Mouse (Mus musculus): ENCODE data around the gene Adam22. TPM values are rescaled to one million over a fixed set of nuclear protein-coding genes. Genes with fewer than 3 reads are reported as not detected.

Adam22 gene
- polyA plus RNA-seq, 1 experiment from 2014 or later: 10.6 TPM

DNA sequence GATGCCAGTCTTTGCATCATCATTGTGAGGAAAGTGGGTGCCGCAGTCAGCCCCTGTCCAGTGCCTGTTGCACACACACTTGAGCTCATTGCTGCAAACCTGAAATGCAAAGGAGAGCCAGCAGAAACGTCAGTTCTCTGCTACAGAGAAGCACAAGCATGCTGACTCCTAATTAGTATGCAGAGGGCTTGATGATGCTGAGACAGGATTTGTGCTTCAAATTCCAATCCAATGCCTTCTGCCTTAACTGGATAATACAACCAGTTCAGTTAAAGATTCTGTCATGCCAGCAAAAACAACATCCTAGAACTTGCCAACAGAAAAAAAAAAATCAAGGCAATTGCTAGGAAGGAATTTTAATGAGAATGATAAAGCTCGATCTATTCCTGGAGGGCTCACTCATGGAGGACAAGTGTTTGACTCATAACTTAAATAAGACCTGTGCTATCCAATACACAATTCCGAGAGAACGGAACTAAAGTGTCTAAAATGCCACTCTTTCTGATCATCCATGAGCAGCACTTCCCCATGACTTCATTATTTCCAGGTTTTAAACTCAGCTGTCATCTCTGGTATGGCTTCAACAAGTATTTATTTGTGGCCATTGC lies 251.3 kb downstream of the Adam22 start:
- 80% methylated on average over 5 of the region's 5 CpGs for WGBS
- DNase-seq (ENCODE audit: low spot score): no peak
- H3K36me3 ChIP-seq: no peaks in the 10 kb centered on the region

DNA sequence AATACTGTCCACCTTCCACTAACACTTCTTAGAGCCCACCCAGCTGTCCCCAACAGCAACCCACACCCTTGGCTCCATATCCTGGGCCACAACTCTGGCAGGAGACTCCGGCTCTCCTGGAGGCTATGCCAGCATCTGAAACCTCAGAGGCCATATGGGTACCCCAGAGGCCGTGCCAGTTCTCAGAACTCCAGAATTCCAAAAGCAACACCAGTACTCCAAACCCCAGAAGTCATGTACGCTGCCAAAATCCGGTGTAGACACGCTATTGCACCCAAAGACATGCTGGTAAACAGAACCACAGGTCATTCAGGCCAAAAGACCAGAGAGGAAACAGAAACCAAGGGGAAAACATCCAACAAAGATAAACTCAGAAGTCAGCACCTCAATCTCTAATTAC lies 255.7 kb downstream of the Adam22 start:
- DNase-seq (ENCODE audit: low spot score): no peak
- WGBS: 91% methylated on average over 5 of the region's 5 CpGs

More for the DNA sequence above, 251.3 kb downstream of the Adam22 start:
- H3K27ac ChIP-seq: no peak overlapping the region
- no peaks in the 10 kb centered on the region for H3K27me3 ChIP-seq (ENCODE audit: insufficient read depth, poor library complexity, severe bottlenecking)
- H3K4me3 ChIP-seq: no peak overlapping the region
- H3K9me3 ChIP-seq: no peaks in the 10 kb centered on the region
- H3K4me1 ChIP-seq (replicated peaks): no peaks in the 10 kb centered on the region

DNA sequence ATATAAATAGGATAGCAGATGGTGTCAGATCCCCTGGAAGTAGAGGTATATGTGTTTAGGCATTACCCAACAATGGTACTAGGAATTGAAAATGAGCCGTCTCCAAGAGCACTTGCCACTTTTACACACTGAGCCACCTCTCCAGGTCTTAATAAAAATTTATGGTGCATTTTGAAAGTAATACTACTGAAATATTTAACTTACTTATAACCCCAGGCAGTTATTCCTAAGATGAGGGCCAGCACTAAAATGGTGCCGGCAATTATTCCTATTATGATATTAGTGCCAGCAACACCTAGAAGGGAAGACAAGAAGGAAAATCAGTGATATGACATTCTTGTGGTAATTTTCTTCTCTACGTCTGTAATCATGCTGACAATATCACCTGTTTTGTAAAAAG lies 256.3 kb downstream of the Adam22 start:
- no peaks in the 10 kb centered on the region for H3K36me3 ChIP-seq
- H3K9me3 ChIP-seq: no peaks in the 10 kb centered on the region
- 94% methylated on average over 3 of the region's 3 CpGs for WGBS
- no peaks in the 10 kb centered on the region for H3K4me1 ChIP-seq (replicated peaks)
- no peaks in the 10 kb centered on the region for H3K27me3 ChIP-seq (ENCODE audit: insufficient read depth, poor library complexity, severe bottlenecking)
- no peak for DNase-seq (ENCODE audit: low spot score)
- H3K4me3 ChIP-seq: no peak overlapping the region
- H3K27ac ChIP-seq: no peak overlapping the region

More for the DNA sequence above, 255.7 kb downstream of the Adam22 start:
- H3K36me3 ChIP-seq: no peaks in the 10 kb centered on the region
- H3K9me3 ChIP-seq: no peaks in the 10 kb centered on the region
- H3K4me3 ChIP-seq: no peak overlapping the region
- no peak overlapping the region for H3K27ac ChIP-seq
- no peaks in the 10 kb centered on the region for H3K4me1 ChIP-seq (replicated peaks)
- no peaks in the 10 kb centered on the region for H3K27me3 ChIP-seq (ENCODE audit: insufficient read depth, poor library complexity, severe bottlenecking)

DNA sequence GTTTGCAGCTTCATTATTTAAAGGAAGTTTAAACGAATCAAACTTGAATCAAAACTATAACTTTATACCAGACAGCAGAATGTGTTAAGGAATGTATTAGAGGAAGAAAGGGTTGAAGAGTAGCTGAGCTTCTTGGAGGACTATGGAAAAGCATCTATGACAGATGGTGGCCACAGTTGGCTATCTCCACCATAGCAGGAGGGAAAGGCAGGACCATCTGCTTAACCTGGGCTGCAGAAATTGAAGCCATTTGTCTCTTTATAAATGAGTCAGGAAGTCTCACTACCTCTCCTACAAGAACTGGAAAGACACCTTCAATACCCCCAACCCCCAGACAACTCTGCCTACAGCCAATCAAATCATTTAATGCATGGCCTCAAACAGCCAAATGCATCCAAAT lies 272.3 kb downstream of the Adam22 start:
- DNase-seq (ENCODE audit: low spot score): no peak
- no peaks in the 10 kb centered on the region for H3K27me3 ChIP-seq (ENCODE audit: insufficient read depth, poor library complexity, severe bottlenecking)
- no peak overlapping the region for H3K27ac ChIP-seq
- no peaks in the 10 kb centered on the region for H3K9me3 ChIP-seq
- H3K4me3 ChIP-seq: no peak overlapping the region
- H3K36me3 ChIP-seq: no peaks in the 10 kb centered on the region
- H3K4me1 ChIP-seq (replicated peaks): no peaks in the 10 kb centered on the region
- WGBS: 91% methylated on average over 1 of the region's 1 CpGs

DNA sequence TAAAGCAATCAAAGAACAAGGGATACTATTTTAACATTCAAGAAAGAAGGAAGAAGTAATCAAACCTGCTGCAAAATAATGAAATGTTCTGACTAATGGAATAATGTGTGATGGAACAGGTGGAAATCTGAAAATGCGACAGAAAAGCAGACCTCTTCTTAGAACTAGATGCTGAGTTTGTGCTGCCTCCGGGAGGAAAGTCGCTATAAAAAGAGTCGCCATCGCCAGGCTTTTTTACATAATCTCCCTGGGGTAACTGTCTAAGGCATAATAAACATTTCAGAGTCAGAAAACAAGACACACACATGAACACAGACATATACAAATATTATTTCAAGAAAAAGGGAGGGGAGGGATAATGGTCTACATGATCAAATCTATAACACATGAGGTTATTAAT lies 273.0 kb downstream of the Adam22 start:
- Histone ChIP-seq H3K27me3 (ENCODE audit: insufficient read depth, poor library complexity, severe bottlenecking) (no peaks in the 10 kb centered on the region), H3K4me3 (no peak overlapping the region), H3K4me1 (replicated peaks) (no peaks in the 10 kb centered on the region), H3K27ac (no peak overlapping the region), H3K9me3 (no peaks in the 10 kb centered on the region), H3K36me3 (no peaks in the 10 kb centered on the region)
- DNase-seq (ENCODE audit: low spot score): no peak
- 79% methylated on average over 5 of the region's 5 CpGs for WGBS

DNA sequence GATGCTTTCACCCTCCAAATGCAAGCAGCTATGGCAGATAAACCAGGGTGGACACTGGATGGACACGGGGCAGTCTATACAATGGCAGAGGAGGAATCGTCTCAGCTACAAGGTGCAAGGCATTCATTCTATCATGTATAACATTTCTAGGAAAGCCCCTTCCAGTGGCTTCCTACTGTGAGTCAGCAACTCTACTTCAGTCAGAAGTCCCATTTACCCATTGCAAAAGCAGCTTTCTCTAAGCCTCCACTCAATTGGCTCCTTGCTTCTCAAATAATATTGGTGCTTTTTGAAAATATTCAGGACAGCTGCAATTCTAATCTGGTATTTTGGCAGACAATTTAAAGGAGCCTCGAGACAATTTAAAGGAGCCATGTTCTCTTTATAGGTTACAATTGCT lies 279.8 kb downstream of the Adam22 start:
- Histone ChIP-seq H3K4me3 (no peak overlapping the region), H3K36me3 (no peaks in the 10 kb centered on the region), H3K4me1 (replicated peaks) (no peaks in the 10 kb centered on the region), H3K27ac (no peak overlapping the region), H3K27me3 (ENCODE audit: insufficient read depth, poor library complexity, severe bottlenecking) (no peaks in the 10 kb centered on the region), H3K9me3 (no peaks in the 10 kb centered on the region)
- 83% methylated on average over 3 of the region's 3 CpGs for whole genome bisulfite sequencing
- no peak for DNase-seq (ENCODE audit: low spot score)

DNA sequence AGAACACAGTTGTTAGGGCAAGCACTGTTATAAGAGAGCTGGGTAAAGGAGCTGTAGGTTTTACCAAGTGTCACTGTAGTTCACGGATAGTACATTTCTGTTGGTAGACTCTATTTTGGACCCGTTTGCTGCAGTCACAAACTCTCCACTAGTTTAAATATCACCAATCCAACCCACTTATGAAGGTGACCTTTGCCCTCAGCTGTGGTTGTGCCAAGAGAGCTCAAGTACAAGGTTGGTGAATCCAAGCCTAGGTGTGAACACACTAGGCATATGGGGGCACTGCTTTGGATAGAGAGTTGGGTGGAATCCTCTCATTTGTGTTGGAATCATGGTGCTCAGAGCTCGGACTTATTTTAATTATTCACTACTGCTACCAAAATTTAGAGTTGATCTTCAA lies 282.3 kb downstream of the Adam22 start:
- Histone ChIP-seq H3K27me3 (ENCODE audit: insufficient read depth, poor library complexity, severe bottlenecking) (no peaks in the 10 kb centered on the region), H3K4me1 (replicated peaks) (no peaks in the 10 kb centered on the region)
- WGBS: 92% methylated on average over 3 of the region's 3 CpGs

DNA sequence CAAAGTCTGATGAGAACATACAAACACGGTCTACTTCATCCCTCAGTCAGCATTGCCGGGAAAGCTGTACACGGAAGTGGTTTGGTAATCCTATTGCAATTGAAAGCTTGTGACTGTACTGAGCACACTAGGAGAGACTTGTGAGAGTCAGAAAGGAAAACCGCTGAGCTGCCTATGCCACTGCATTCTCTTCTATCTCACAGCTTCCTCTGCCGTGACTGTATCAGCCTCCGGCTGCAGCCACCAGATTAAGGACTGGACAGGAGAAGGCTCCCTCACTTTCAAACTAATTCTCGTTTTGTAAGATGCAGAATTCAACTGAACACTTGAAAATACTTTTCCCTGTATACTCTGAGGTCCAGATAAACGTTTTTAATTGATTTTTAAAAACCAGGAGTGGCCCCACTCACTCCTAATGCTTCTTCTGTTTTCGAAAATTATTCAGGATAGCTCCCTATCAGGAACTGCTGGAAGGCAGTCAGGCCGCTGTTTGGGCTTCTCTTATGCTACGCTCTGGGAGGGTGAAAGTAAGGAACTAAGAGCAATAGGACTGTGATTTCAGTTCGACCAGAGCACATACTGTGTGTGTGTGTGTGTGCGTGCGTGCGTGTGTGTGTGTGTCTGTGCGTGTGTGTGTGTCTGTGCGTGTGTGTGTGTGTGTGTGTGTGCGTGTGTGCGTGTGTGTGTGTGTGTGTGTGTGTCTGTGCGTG lies 285.0 kb downstream of the Adam22 start:
- WGBS: 76% methylated on average over 20 of the region's 20 CpGs
- H3K4me1 ChIP-seq (replicated peaks): no peaks in the 10 kb centered on the region

More for the DNA sequence above, 282.3 kb downstream of the Adam22 start:
- DNase-seq (ENCODE audit: low spot score): no peak
- H3K27ac ChIP-seq: no peak overlapping the region
- H3K36me3 ChIP-seq: no peaks in the 10 kb centered on the region
- H3K4me3 ChIP-seq: no peak overlapping the region
- no peaks in the 10 kb centered on the region for H3K9me3 ChIP-seq

DNA sequence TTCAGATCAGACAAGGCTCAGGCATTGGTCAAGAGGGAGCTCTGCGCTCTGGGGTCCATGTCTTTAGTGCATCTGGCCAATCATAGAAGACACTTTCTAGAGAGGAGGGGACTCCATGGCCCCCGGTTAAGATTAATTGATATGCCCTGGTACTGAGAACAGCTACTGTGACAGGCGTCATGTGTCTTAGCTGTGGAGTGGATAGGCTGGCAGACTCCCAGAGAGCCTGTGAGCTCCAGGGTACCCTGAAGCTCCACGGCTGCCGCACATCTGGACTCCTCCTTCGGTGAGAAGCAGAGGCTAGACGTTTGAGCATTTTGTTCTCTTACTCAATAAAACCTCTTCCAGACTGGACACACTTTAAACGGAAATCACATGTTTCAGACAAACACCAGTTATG lies 290.5 kb downstream of the Adam22 start:
- H3K36me3 ChIP-seq: peaks cover 3% of the 10 kb centered on the region; the same call in 1 of the 2 replicates
- H3K4me1 ChIP-seq (replicated peaks): no peaks in the 10 kb centered on the region
- no peaks in the 10 kb centered on the region for H3K9me3 ChIP-seq
- H3K4me3 ChIP-seq: no peak overlapping the region
- DNase-seq (ENCODE audit: low spot score): no peak
- no peak overlapping the region for H3K27ac ChIP-seq
- WGBS: 92% methylated on average over 8 of the region's 8 CpGs
- no peaks in the 10 kb centered on the region for H3K27me3 ChIP-seq (ENCODE audit: insufficient read depth, poor library complexity, severe bottlenecking)

More for the DNA sequence above, 285.0 kb downstream of the Adam22 start:
- no peak overlapping the region for H3K27ac ChIP-seq
- no peak overlapping the region for H3K4me3 ChIP-seq
- no peaks in the 10 kb centered on the region for H3K27me3 ChIP-seq (ENCODE audit: insufficient read depth, poor library complexity, severe bottlenecking)
- no peaks in the 10 kb centered on the region for H3K9me3 ChIP-seq
- no peak for DNase-seq (ENCODE audit: low spot score)
- no peaks in the 10 kb centered on the region for H3K36me3 ChIP-seq

DNA sequence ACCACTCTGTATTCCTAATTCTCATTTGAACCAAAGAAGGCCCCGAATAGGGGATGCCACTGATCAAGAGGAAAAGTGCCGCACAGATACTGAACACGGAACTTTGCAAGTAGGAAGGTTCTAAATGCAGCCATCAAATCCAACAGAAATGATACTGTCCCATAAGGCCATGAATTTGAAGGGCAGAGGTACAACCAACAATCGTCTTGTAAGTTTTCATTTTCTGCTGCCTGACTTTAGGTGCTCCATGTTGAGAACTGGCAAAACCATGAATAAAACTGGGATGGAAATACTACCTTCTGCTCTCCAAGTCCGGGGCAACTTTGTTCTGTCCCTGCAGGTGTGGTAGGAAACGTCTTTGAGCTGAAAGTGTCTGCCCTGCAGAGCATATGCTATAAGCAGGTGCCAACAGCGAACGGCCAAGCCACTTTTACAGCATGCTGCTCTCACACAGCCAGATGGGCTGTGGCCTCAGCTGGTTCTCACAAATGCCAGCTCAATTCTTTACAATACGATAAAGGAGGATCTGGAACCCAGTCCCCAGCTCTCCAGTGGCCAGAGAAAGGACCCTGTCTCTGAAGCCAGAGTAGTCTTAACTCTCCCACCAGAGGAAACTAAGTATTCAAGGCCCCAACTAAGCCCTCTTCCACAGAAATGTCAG lies 293.9 kb downstream of the Adam22 start:
- peaks cover 10% of the 10 kb centered on the region; the same call in 1 of the 2 replicates for H3K36me3 ChIP-seq
- no peaks in the 10 kb centered on the region for H3K27me3 ChIP-seq (ENCODE audit: insufficient read depth, poor library complexity, severe bottlenecking)
- no peak overlapping the region for H3K4me3 ChIP-seq
- no peaks in the 10 kb centered on the region for H3K4me1 ChIP-seq (replicated peaks)
- no peaks in the 10 kb centered on the region for H3K9me3 ChIP-seq
- H3K27ac ChIP-seq: no peak overlapping the region
- 90% methylated on average over 9 of the region's 9 CpGs for WGBS
- DNase-seq (ENCODE audit: low spot score): no peak

DNA sequence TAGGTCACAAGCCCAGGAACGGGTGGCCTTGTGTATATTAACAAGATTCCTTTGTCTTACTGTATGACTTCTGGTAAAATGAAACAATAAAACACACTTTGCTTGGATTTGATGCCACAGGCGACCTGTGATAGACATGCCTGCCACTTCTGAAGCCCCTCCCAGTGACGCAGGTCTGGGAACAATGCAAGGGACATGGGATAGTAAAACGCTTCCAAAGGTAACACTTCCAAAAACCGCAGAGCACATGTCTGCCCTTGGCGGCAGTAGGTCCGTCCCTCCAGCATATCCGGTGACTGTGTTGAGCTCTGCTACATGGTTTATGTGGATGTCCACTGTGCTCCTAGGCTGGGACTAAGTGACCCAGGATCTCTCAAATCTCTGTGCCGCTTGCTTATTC lies 294.6 kb downstream of the Adam22 start:
- Histone ChIP-seq H3K36me3 (peaks cover 10% of the 10 kb centered on the region; the same call in 1 of the 2 replicates), H3K27me3 (ENCODE audit: insufficient read depth, poor library complexity, severe bottlenecking) (no peaks in the 10 kb centered on the region), H3K9me3 (no peaks in the 10 kb centered on the region), H3K4me3 (no peak overlapping the region), H3K4me1 (replicated peaks) (no peaks in the 10 kb centered on the region), H3K27ac (no peak overlapping the region)
- 92% methylated on average over 9 of the region's 9 CpGs for WGBS
- DNase-seq (ENCODE audit: low spot score): no peak

DNA sequence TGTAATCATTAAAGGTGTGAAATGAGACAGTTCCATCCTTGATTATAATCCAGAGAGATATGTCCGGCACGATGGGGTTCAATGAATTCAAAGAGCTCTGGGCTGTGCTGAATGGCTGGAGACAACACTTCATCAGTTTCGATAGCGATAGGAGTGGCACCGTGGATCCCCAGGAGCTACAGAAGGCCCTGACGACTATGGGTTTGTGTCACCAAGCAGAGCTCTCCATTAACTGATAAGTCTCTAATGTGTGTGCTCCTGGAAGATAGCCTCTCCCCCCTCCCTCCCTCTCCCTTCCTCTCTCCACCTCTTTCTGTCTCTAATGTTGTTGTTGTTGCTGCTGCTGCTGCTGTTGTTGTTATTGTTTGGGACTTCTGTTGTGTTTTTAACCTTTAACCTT lies 304.8 kb downstream of the Adam22 start:
- Histone ChIP-seq H3K4me3 (no peak overlapping the region), H3K4me1 (replicated peaks) (no peaks in the 10 kb centered on the region), H3K27me3 (ENCODE audit: insufficient read depth, poor library complexity, severe bottlenecking) (no peaks in the 10 kb centered on the region), H3K27ac (no peak overlapping the region), H3K9me3 (no peaks in the 10 kb centered on the region), H3K36me3 (peaks cover 74% of the 10 kb centered on the region)
- no peak for DNase-seq (ENCODE audit: low spot score)
- WGBS: 63% methylated on average over 6 of the region's 6 CpGs

DNA sequence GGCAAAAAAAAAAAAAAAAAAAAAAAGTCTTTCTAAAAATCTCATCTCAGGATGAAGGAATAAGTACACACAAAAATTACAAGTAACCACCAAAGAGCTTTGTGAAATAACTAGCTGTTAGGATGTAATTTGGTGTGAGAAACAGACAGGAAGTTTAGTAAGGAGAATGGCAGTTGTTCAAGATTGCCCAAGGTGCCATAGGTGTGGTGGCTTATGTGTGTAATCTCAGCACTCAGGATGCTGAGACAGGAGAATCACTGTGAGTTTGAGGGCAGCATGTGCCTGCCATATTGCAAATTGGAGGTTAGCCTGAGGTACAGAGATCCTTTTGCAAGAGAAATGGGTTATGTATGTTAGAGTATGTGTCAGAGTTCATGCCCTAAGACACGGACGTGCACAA lies 305.5 kb downstream of the Adam22 start:
- Histone ChIP-seq H3K9me3 (no peaks in the 10 kb centered on the region), H3K36me3 (peaks cover 71% of the 10 kb centered on the region), H3K4me1 (replicated peaks) (peaks cover under 1% of the 10 kb centered on the region; the same call in 1 of the 2 replicates), H3K4me3 (no peak overlapping the region), H3K27me3 (ENCODE audit: insufficient read depth, poor library complexity, severe bottlenecking) (no peaks in the 10 kb centered on the region), H3K27ac (no peak overlapping the region)
- WGBS: 92% methylated on average over 2 of the region's 2 CpGs
- DNase-seq (ENCODE audit: low spot score): no peak
